Mouse (Mus musculus) B cell, adult 67 days (primary cell): ENCODE measurements around the gene Rsl1. TPM values are rescaled to one million over a fixed set of nuclear protein-coding genes. Genes with fewer than 3 reads are reported as not detected.

Experiments used
- total RNA-seq, 2 experiments: library from RNA; stranded (reverse); gene quantifications; 4 replicates each; pipeline ENCODE4 v1.2.4; 2023

The Rsl1 gene
- total RNA-seq = 10 to 100 TPM; 18.3 to 22.3 TPM

DNA sequence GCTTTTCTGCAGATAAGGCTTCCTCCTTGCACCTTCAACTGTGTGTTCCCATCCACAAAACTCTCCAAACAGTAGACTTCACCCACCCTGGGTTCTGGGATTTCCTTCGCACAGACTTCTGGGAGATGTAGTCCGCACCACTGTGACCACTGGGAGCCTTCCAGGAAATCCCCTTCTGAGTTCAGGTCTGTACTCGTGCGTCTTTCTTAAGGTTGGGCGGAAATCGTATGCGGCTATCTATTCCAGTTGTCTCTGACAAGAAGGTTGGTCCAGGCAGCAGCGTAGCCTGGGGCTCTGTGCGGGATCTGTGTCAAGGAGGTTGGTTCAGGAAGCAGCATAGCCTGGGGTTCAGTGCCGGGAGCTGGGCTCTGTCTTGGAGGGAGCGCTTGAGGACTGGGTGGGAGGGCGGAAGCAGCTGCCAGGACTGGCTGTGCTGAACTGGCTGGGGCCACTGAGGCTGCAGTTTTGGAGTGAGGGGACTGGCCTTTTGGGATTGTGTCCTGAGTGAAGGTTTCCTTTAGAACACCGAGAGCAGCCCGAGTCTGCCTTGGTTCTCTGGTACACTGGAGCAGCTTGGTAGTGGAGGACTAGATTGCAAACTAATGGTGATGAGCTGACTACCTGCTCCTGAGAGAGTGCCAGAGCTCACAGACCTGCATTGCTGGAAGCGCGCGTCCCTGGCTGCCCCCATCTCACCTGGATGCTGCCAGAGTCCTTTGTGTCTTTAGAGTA lies at the start of gene Rsl1:
Rsl1 (plus strand) TSS at position 192 of the 732 bp plus-strand sequence.

DNA sequence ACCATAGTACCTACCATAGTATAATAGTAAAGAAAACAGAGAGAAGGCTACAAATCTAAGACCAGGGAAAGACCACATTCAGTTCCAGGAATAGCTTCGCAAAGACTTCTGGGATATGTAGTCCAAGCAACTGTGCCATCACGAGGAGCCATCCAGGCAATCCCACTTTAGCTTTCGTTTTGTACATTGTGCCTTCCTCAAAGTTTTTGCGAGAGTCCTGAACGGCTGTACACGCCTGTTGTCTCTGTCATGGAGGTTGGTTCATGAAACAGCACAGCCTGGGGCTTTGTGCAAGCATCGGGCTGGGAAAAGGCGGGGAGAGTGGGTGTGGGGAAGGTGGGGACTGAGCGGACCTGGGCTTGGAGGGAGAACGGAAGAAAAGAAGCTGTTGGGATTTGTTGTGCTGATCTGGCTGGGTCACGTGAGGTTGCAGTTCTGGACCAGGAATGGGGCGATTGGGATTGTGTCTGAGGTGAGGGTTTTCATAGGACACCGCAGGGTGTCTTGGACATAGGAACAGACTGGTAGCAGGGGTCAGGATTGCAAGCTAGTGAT lies 21.4 kb downstream of the Rsl1 start, which contains the start of gene Zfp455:
Zfp455 (plus strand) TSS at position 167 of the 555 bp plus-strand sequence.

Other genes starting within 250 kb of the Rsl1 start
- 1 to 10 TPM; 7.8 to 7.9 TPM for gene Zfp712, start 112.0 kb upstream of the Rsl1 start, total RNA-seq
- 1 to 10 TPM; 2.2 to 3.5 TPM for gene Zfp708, start 75.2 kb upstream of the Rsl1 start, total RNA-seq
- gene Gm28557, start 64.6 kb upstream of the Rsl1 start, total RNA-seq = 1 to 10 TPM; 4.0 to 5.8 TPM
- gene Rslcan18, start 56.9 kb upstream of the Rsl1 start, total RNA-seq = 1 to 10 TPM in 1 of 2 experiments, under 1 TPM in 1; 0.95 to 1.4 TPM
- gene Zfp759, start 51.5 kb upstream of the Rsl1 start, total RNA-seq = 10 to 100 TPM in 1 of 2 experiments, 1 to 10 TPM in 1; 8.9 to 10.7 TPM
- gene Zfp455, start 21.3 kb downstream of the Rsl1 start, total RNA-seq = 1 to 10 TPM; 2.8 to 5.2 TPM
- 1 to 10 TPM; 2.1 to 4.1 TPM for gene Zfp458, start 105.3 kb downstream of the Rsl1 start, total RNA-seq
- gene Zfp457, start 133.3 kb downstream of the Rsl1 start, total RNA-seq = 1 to 10 TPM; 1.1 to 5.4 TPM
- 10 to 100 TPM; 15.0 to 19.8 TPM for gene Zfp595, start 159.4 kb downstream of the Rsl1 start, total RNA-seq
- gene Gm28044, start 187.4 kb downstream of the Rsl1 start, total RNA-seq = 1 to 10 TPM; 1.2 to 4.3 TPM
- 10 to 100 TPM; 10.2 to 13.3 TPM for gene Zfp953, start 187.4 kb downstream of the Rsl1 start, total RNA-seq
- 1 to 10 TPM; 2.4 to 4.4 TPM for gene Gm28041, start 202.6 kb downstream of the Rsl1 start, total RNA-seq
- gene Zfp456, start 202.6 kb downstream of the Rsl1 start, total RNA-seq = 10 to 100 TPM; 12.0 to 13.6 TPM
- gene Zfp429, start 226.6 kb downstream of the Rsl1 start, total RNA-seq = 10 to 100 TPM; 17.7 to 23.2 TPM
- 1 to 10 TPM; 3.4 to 3.5 TPM for gene Zfp459, start 248.2 kb downstream of the Rsl1 start, total RNA-seq